Mouse (Mus musculus) hindbrain, embryonic 12.5 days (tissue): ENCODE results near the gene Gm12166. TPM values are rescaled to one million over a fixed set of nuclear protein-coding genes. Genes with fewer than 3 reads are reported as not detected.

Source experiments
- ATAC-seq: fragments of 200-750 bp; cut with Nextera tagmentation; 2 replicates; pipeline ENCODE4 v1.8.0; 2017; ENCODE audit warnings: moderate TSS enrichment; ENCODE audit not compliant: low FRiP score
- H3K27ac ChIP-seq: fragments of 300-500 bp; sonication (generic); 2 replicates; pipeline ENCODE4 v1.5.1; 2016; ENCODE audit warnings: mild to moderate bottlenecking
- H3K27me3 ChIP-seq: fragments of 300-500 bp; sonication (generic); 2 replicates; pipeline ENCODE4 v1.6.1; 2016; ENCODE audit warnings: mild to moderate bottlenecking
- H3K36me3 ChIP-seq: fragments of 300-500 bp; sonication (generic); 2 replicates; pipeline ENCODE4 v1.6.1; 2016; ENCODE audit warnings: mild to moderate bottlenecking
- H3K4me1 ChIP-seq: fragments of 300-500 bp; sonication (generic); 2 replicates; pipeline ENCODE4 v1.6.1; 2016
- H3K4me2 ChIP-seq: fragments of 300-500 bp; sonication (generic); replicated peaks from 2 replicates; pipeline ENCODE4 v1.6.1; 2016; ENCODE audit warnings: mild to moderate bottlenecking
- H3K4me3 ChIP-seq: fragments of 300-500 bp; sonication (generic); 2 replicates; pipeline ENCODE4 v1.5.1; 2016; ENCODE audit warnings: mild to moderate bottlenecking
- H3K9ac ChIP-seq: fragments of 300-500 bp; sonication (generic); 2 replicates; pipeline ENCODE4 v1.6.1; 2016; ENCODE audit warnings: mild to moderate bottlenecking, moderate library complexity
- H3K9me3 ChIP-seq: fragments of 300-500 bp; sonication (generic); replicated peaks from 2 replicates; pipeline ENCODE4 v1.6.1; 2016; ENCODE audit warnings: mild to moderate bottlenecking
- WGBS: fragments of 180-500 bp; shearing (Covaris S2); methylation state at CpG from one replicate; pipeline ENCODE4 v1.1.7; 2016; 5-methylcytosine and 5-hydroxymethylcytosine counted together
- polyA plus RNA-seq: library from polyadenylated mRNA; unstranded; fragments of >200 nt; fragmentation: Nextera tagmentation; extraction: Ambion mirVana; gene quantifications from 2 replicates; pipeline ENCODE4 v1.2.1, GENCODE M21; 2016

Gene Gm12166
- polyA plus RNA-seq, 1 experiment from 2014 or later: 2.7 TPM

GRCm38 (mm10) chr11:46083835-46084444 lies 31.8 kb upstream of the Gm12166 start:
- H3K36me3 ChIP-seq: 0 out of 2 replicates have a peak, but pooled peaks cover 5% of the 10 kb centered on the region
- H3K9ac ChIP-seq: no peak overlapping the region
- H3K4me2 ChIP-seq: no peak overlapping the region
- no peaks in the 10 kb centered on the region for H3K27me3 ChIP-seq
- H3K4me3 ChIP-seq: no peak overlapping the region
- no peaks in the 10 kb centered on the region for H3K9me3 ChIP-seq
- H3K4me1 ChIP-seq: no peaks in the 10 kb centered on the region; the same call in 1 of the 2 replicates
- H3K27ac ChIP-seq: no peak overlapping the region
- WGBS: 92% methylated on average over 11 of the region's 11 CpGs
- no peak for ATAC-seq

- H3K27me3 ChIP-seq: no peaks in the 10 kb centered on the region
- WGBS: 66% methylated on average over 3 of the region's 3 CpGs
- H3K36me3 ChIP-seq: peaks cover 9% of the 10 kb centered on the region; the same call in 1 of the 2 replicates
- no peak overlapping the region for H3K9ac ChIP-seq
- H3K4me3 ChIP-seq: no peak overlapping the region
- no peak overlapping the region for H3K27ac ChIP-seq
- no peak overlapping the region for H3K4me2 ChIP-seq
- H3K9me3 ChIP-seq: no peaks in the 10 kb centered on the region
- H3K4me1 ChIP-seq: no peaks in the 10 kb centered on the region; the same call in 1 of the 2 replicates
- no peak for ATAC-seq
Measured at GRCm38 (mm10) chr11:46083405-46083804, 31.3 kb upstream of the Gm12166 start.

- WGBS: 88% methylated on average over 2 of the region's 2 CpGs
- no peaks in the 10 kb centered on the region for H3K9me3 ChIP-seq
- ATAC-seq: no peak
Measured at GRCm38 (mm10) chr11:46081075-46081474, 29.0 kb upstream of the Gm12166 start.

DNA sequence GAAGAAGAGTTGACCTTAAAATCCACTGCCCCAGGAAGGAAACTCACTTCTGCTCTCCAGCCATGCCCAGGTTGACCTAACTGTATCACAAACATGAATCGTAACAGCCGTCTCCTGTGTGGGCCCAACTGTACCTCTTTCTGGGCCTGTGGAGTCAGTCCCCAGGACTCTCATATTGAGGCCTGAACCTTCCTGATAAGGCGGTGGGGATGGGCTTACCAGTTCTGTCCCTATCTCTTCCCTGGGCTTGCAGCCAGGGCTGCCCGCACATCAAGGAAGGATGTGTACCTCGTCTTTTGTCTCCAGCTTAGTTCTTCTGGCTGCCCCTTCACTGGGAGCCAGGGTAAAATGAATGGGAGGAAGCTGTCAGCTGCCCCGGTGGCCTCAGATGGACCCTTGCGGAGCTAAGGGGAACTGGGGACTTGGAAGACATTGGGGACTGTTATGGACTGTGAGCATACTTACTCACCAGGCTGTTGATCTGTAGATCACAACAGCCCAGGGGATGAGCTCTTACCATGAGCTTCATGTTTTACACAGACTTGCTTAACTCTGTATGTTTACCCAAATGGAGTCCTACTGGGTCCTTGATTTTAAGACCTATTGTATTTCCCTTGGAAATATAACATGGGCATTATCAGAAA lies 25.7 kb upstream of the Gm12166 start:
- Histone ChIP-seq H3K9me3 (no peaks in the 10 kb centered on the region), H3K4me3 (no peak overlapping the region), H3K9ac (no peak overlapping the region), H3K36me3 (peaks cover 22% of the 10 kb centered on the region), H3K27ac (no peak overlapping the region), H3K4me1 (peaks cover 7% of the 10 kb centered on the region; the same call in 1 of the 2 replicates), H3K4me2 (no peak overlapping the region), H3K27me3 (no peaks in the 10 kb centered on the region)
- no peak for ATAC-seq
- 88% methylated on average over 7 of the region's 7 CpGs for WGBS

More at GRCm38 (mm10) chr11:46081075-46081474, 29.0 kb upstream of the Gm12166 start:
- Histone ChIP-seq H3K4me1 (no peaks in the 10 kb centered on the region; the same call in 1 of the 2 replicates), H3K4me2 (no peak overlapping the region), H3K4me3 (no peak overlapping the region), H3K9ac (no peak overlapping the region), H3K27me3 (no peaks in the 10 kb centered on the region), H3K36me3 (peaks cover 23% of the 10 kb centered on the region), H3K27ac (no peak overlapping the region)

- no peak overlapping the region for H3K4me3 ChIP-seq
- no peak for ATAC-seq
- WGBS: 96% methylated on average over 5 of the region's 5 CpGs
Measured at GRCm38 (mm10) chr11:46077304-46077703, 25.2 kb upstream of the Gm12166 start.

GRCm38 (mm10) chr11:46076442-46077158 lies 24.5 kb upstream of the Gm12166 start:
- ATAC-seq: no peak
- H3K4me1 ChIP-seq: peaks cover 8% of the 10 kb centered on the region; the same call in 1 of the 2 replicates
- 97% methylated on average over 11 of the region's 11 CpGs for WGBS
- no peak overlapping the region for H3K4me2 ChIP-seq
- no peak overlapping the region for H3K27ac ChIP-seq
- no peaks in the 10 kb centered on the region for H3K27me3 ChIP-seq
- no peak overlapping the region for H3K9ac ChIP-seq
- peaks cover 22% of the 10 kb centered on the region for H3K36me3 ChIP-seq
- no peak overlapping the region for H3K4me3 ChIP-seq
- no peaks in the 10 kb centered on the region for H3K9me3 ChIP-seq

More at GRCm38 (mm10) chr11:46077304-46077703, 25.2 kb upstream of the Gm12166 start:
- Histone ChIP-seq H3K4me2 (no peak overlapping the region), H3K27me3 (no peaks in the 10 kb centered on the region), H3K36me3 (peaks cover 22% of the 10 kb centered on the region), H3K9me3 (no peaks in the 10 kb centered on the region), H3K9ac (no peak overlapping the region), H3K4me1 (peaks cover 8% of the 10 kb centered on the region; the same call in 1 of the 2 replicates), H3K27ac (no peak overlapping the region)

- Histone ChIP-seq H3K9ac (no peak overlapping the region), H3K4me3 (no peak overlapping the region), H3K27ac (no peak overlapping the region), H3K36me3 (peaks cover 22% of the 10 kb centered on the region), H3K4me1 (peaks cover 8% of the 10 kb centered on the region; the same call in 1 of the 2 replicates), H3K4me2 (no peak overlapping the region), H3K9me3 (no peaks in the 10 kb centered on the region), H3K27me3 (no peaks in the 10 kb centered on the region)
- 94% methylated on average over 3 of the region's 3 CpGs for WGBS
- no peak for ATAC-seq
Measured at GRCm38 (mm10) chr11:46075507-46075906, 23.4 kb upstream of the Gm12166 start.

- peaks cover 19% of the 10 kb centered on the region for H3K4me1 ChIP-seq
- no peak overlapping the region for H3K4me3 ChIP-seq
- 89% methylated on average over 16 of the region's 17 CpGs for WGBS
- peaks cover 22% of the 10 kb centered on the region for H3K36me3 ChIP-seq
- no peaks in the 10 kb centered on the region for H3K9me3 ChIP-seq
- no peak overlapping the region for H3K9ac ChIP-seq
- ATAC-seq: no peak
- no peak overlapping the region for H3K27ac ChIP-seq
- H3K27me3 ChIP-seq: no peaks in the 10 kb centered on the region
- no peak overlapping the region for H3K4me2 ChIP-seq
Measured at GRCm38 (mm10) chr11:46073850-46074688, 21.9 kb upstream of the Gm12166 start.

- no peak overlapping the region for H3K4me2 ChIP-seq
- H3K9me3 ChIP-seq: no peaks in the 10 kb centered on the region
- 78% methylated on average over 15 of the region's 15 CpGs for whole genome bisulfite sequencing
- no peak overlapping the region for H3K9ac ChIP-seq
- H3K4me1 ChIP-seq: peaks cover 24% of the 10 kb centered on the region
- H3K36me3 ChIP-seq: peaks cover 17% of the 10 kb centered on the region
- H3K4me3 ChIP-seq: no peak overlapping the region
- no peaks in the 10 kb centered on the region for H3K27me3 ChIP-seq
- H3K27ac ChIP-seq: 0 out of 2 replicates have a peak overlapping the region, but pooled peaks have one; percentile 4
- no peak for ATAC-seq
Measured at GRCm38 (mm10) chr11:46073061-46073849, 21.1 kb upstream of the Gm12166 start.

DNA sequence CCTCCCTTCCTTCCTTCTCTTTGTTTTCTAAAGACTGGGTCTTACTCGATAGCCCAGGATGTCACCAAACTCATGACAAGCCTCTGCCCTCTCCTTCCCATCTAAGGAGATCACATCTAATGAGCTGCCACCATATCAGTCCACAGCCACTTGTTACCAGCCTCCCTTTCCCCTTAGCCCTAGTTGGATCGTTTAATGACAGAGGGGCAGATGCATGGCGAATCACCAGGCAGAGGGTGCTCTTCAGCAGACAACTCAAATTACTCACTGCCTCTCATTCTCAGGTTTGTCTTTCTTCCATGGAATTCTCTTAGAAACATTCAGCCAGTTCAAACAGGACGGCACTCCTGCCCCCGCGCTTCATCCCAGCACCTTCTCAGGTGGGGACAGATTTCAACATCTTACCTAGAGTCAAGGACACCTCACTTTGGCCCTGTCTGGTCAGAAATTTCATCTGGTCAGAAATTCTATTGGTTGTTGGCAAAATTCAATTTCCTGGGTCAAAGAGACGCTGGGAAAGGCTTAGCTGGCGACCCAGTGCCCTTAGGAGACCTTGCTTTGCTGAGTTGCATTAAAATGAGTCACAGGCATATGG lies 20.4 kb upstream of the Gm12166 start:
- Histone ChIP-seq H3K9ac (no peak overlapping the region), H3K4me2 (no peak overlapping the region), H3K36me3 (peaks cover 14% of the 10 kb centered on the region), H3K9me3 (no peaks in the 10 kb centered on the region), H3K4me3 (no peak overlapping the region), H3K27ac (no peak overlapping the region), H3K4me1 (peaks cover 24% of the 10 kb centered on the region), H3K27me3 (no peaks in the 10 kb centered on the region)
- WGBS: 74% methylated on average over 8 of the region's 8 CpGs
- no peak for ATAC-seq

DNA sequence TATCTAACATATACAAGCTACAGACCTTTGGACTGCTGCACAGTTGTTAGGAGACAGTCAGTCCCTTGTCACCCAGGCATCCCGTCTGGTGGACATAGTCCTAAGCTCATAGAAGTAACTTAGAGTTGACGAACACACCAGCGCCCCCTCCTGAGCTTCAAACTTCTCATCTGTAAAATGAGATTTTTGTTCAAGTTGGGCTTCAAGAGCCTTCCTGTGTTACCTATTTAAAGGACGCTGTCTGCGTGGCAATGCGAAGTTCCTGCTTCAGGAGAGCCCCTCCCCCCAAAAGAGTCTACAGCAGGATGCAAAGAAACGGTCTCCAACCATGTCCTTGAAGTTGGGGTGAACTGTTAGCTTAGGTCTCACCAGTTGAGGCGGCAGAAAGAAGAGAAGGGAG lies 18.7 kb upstream of the Gm12166 start:
- Histone ChIP-seq H3K4me3 (no peak overlapping the region), H3K27me3 (no peaks in the 10 kb centered on the region), H3K27ac (no peak overlapping the region), H3K9me3 (no peaks in the 10 kb centered on the region), H3K9ac (no peak overlapping the region), H3K4me2 (no peak overlapping the region), H3K36me3 (0 out of 2 replicates have a peak, but pooled peaks cover 2% of the 10 kb centered on the region), H3K4me1 (peaks cover 24% of the 10 kb centered on the region)
- no peak for ATAC-seq
- 76% methylated on average over 8 of the region's 8 CpGs for WGBS
